Mouse (Mus musculus) heart, embryonic 16.5 days (tissue): ENCODE data around the gene Nfam1. TPM values are rescaled to one million over a fixed set of nuclear protein-coding genes. Genes with fewer than 3 reads are reported as not detected.

Experiments
- ATAC-seq: fragments of 200-750 bp; cut with Nextera tagmentation; replicated peaks from 2 replicates; pipeline ENCODE4 v1.8.0; 2017; ENCODE audit warnings: moderate number of reproducible peaks; ENCODE audit not compliant: insufficient read depth, low FRiP score; ENCODE audit errors: extremely low read depth
- H3K27ac ChIP-seq: fragments of 300-500 bp; sonication (generic); 2 replicates; pipeline ENCODE4 v1.5.1; 2014; ENCODE audit warnings: mild to moderate bottlenecking, low read length, control low read depth, moderate library complexity
- H3K27me3 ChIP-seq: fragments of 300-500 bp; sonication (generic); 2 replicates; pipeline ENCODE4 v1.6.1; 2014; ENCODE audit warnings: low read length, mixed read lengths; ENCODE audit not compliant: control insufficient read depth, insufficient read depth
- H3K36me3 ChIP-seq: fragments of 300-500 bp; sonication (generic); 2 replicates; pipeline ENCODE4 v1.6.1; 2014; ENCODE audit not compliant: control insufficient read depth, insufficient read depth
- H3K4me1 ChIP-seq: fragments of 300-500 bp; sonication (generic); 2 replicates; pipeline ENCODE4 v1.6.1; 2014; ENCODE audit warnings: low read length, mixed read lengths; ENCODE audit not compliant: control insufficient read depth, insufficient read depth
- H3K4me2 ChIP-seq: fragments of 300-500 bp; sonication (generic); 2 replicates; pipeline ENCODE4 v1.6.1; 2014; ENCODE audit warnings: low read depth, mild to moderate bottlenecking, control low read depth, low read length
- H3K4me3 ChIP-seq: fragments of 300-500 bp; sonication (generic); 2 replicates; pipeline ENCODE4 v1.5.1; 2014; ENCODE audit warnings: mild to moderate bottlenecking, control low read depth, low read length
- H3K9ac ChIP-seq: fragments of 300-500 bp; sonication (generic); 2 replicates; pipeline ENCODE4 v1.6.1; 2014; ENCODE audit warnings: low read length, control low read depth
- H3K9me3 ChIP-seq: fragments of 300-500 bp; sonication (generic); replicated peaks from 2 replicates; pipeline ENCODE4 v1.6.1; 2016; ENCODE audit warnings: low read length; ENCODE audit not compliant: control insufficient read depth
- WGBS: fragments of 180-500 bp; shearing (Covaris S2); extraction: QIAGEN DNeasy Blood & Tissue Kit; methylation state at CpG from one replicate; pipeline ENCODE4 v1.1.7; 2014; 5-methylcytosine and 5-hydroxymethylcytosine counted together
- polyA plus RNA-seq: library from polyadenylated mRNA; unstranded; fragments of >200 nt; fragmentation: Nextera tagmentation; extraction: Ambion mirVana; gene quantifications from 2 replicates; pipeline ENCODE4 v1.2.1, GENCODE M21; 2015

The Nfam1 gene
- polyA plus RNA-seq, 1 experiment from 2014 or later = 3.2 TPM

GRCm38 (mm10) chr15:83030884-83031283 is 2.2 kb downstream of the Nfam1 start:
- Histone ChIP-seq H3K27me3 (0 out of 2 replicates have a peak, but pooled peaks cover 2% of the 10 kb centered on the region), H3K9me3 (no peaks in the 10 kb centered on the region), H3K36me3 (no peaks in the 10 kb centered on the region), H3K4me1 (peaks cover 33% of the 10 kb centered on the region), H3K4me3 (no peak overlapping the region), H3K4me2 (no peak overlapping the region), H3K9ac (no peak overlapping the region), H3K27ac (no peak overlapping the region)
- 78% methylated on average over 4 of the region's 4 CpGs for WGBS
- no peak for ATAC-seq

GRCm38 (mm10) chr15:83029725-83030718 is 3.1 kb downstream of the Nfam1 start:
- Histone ChIP-seq H3K4me1 (peaks cover 41% of the 10 kb centered on the region), H3K9ac (no peak overlapping the region)
- ATAC-seq = no peak

GRCm38 (mm10) chr15:83026129-83026528 is 7.0 kb downstream of the Nfam1 start:
- Histone ChIP-seq H3K4me3 (no peak overlapping the region), H3K36me3 (no peaks in the 10 kb centered on the region), H3K27ac (no peak overlapping the region), H3K4me2 (no peak overlapping the region), H3K4me1 (peaks cover 24% of the 10 kb centered on the region), H3K9me3 (no peaks in the 10 kb centered on the region), H3K9ac (no peak overlapping the region), H3K27me3 (peaks cover 4% of the 10 kb centered on the region)
- no peak for ATAC-seq
- 68% methylated on average over 8 of the region's 8 CpGs for WGBS

More at GRCm38 (mm10) chr15:83029725-83030718, 3.1 kb downstream of the Nfam1 start:
- Histone ChIP-seq H3K27me3 (0 out of 2 replicates have a peak, but pooled peaks cover 2% of the 10 kb centered on the region), H3K36me3 (no peaks in the 10 kb centered on the region), H3K9me3 (no peaks in the 10 kb centered on the region), H3K4me3 (no peak overlapping the region), H3K27ac (no peak overlapping the region), H3K4me2 (no peak overlapping the region)
- 52% methylated on average over 11 of the region's 11 CpGs for WGBS

- ATAC-seq = peak; percentile 29; the same call in 1 of the 2 replicates
- Histone ChIP-seq H3K27me3 (peaks cover 4% of the 10 kb centered on the region), H3K4me2 (peak overlapping the region; percentile 38), H3K9ac (peak overlapping the region; percentile 46; the same call in 1 of the 2 replicates), H3K4me3 (no peak overlapping the region), H3K9me3 (no peaks in the 10 kb centered on the region), H3K36me3 (no peaks in the 10 kb centered on the region), H3K27ac (no peak overlapping the region), H3K4me1 (peaks cover 18% of the 10 kb centered on the region)
- WGBS = 28% methylated on average over 25 of the region's 25 CpGs
Observed at GRCm38 (mm10) chr15:83025041-83025760, 7.9 kb downstream of the Nfam1 start.

GRCm38 (mm10) chr15:83022947-83023346 is 10.2 kb downstream of the Nfam1 start:
- Histone ChIP-seq H3K27me3 (peaks cover 4% of the 10 kb centered on the region), H3K4me1 (peaks cover 18% of the 10 kb centered on the region), H3K4me2 (no peak overlapping the region), H3K4me3 (no peak overlapping the region), H3K9ac (no peak overlapping the region), H3K9me3 (0 out of 2 replicates have a peak, but pooled peaks cover 2% of the 10 kb centered on the region), H3K27ac (no peak overlapping the region), H3K36me3 (no peaks in the 10 kb centered on the region)
- ATAC-seq = no peak
- WGBS = 50% methylated on average over 8 of the region's 8 CpGs

- Histone ChIP-seq H3K9me3 (no peaks in the 10 kb centered on the region), H3K27me3 (no peaks in the 10 kb centered on the region), H3K27ac (peak overlapping the region; percentile 83), H3K36me3 (no peaks in the 10 kb centered on the region), H3K4me1 (peaks cover 25% of the 10 kb centered on the region), H3K4me3 (peak overlapping the region; percentile 16; the same call in 1 of the 2 replicates), H3K9ac (peak overlapping the region; percentile 51), H3K4me2 (peak overlapping the region; percentile 54)
- 24% methylated on average over 15 of the region's 15 CpGs for WGBS
- peak; percentile 88 for ATAC-seq
Observed at GRCm38 (mm10) chr15:83010990-83011664, 22.0 kb downstream of the Nfam1 start.

- Histone ChIP-seq H3K4me2 (peak overlapping the region; percentile 54; the same call in 1 of the 2 replicates), H3K27me3 (no peaks in the 10 kb centered on the region), H3K9me3 (no peaks in the 10 kb centered on the region), H3K27ac (peak overlapping the region; percentile 83), H3K36me3 (no peaks in the 10 kb centered on the region), H3K9ac (no peak overlapping the region), H3K4me1 (peaks cover 25% of the 10 kb centered on the region), H3K4me3 (no peak overlapping the region)
- 39% methylated on average over 8 of the region's 8 CpGs for WGBS
- no peak for ATAC-seq
Observed at GRCm38 (mm10) chr15:83010423-83010822, 22.7 kb downstream of the Nfam1 start.

- no peak overlapping the region for H3K27ac ChIP-seq
- no peaks in the 10 kb centered on the region for H3K36me3 ChIP-seq
- H3K4me2 ChIP-seq = no peak overlapping the region
- no peaks in the 10 kb centered on the region for H3K27me3 ChIP-seq
- peaks cover 25% of the 10 kb centered on the region for H3K4me1 ChIP-seq
- 88% methylated on average over 6 of the region's 6 CpGs for WGBS
- no peak overlapping the region for H3K4me3 ChIP-seq
- H3K9ac ChIP-seq = no peak overlapping the region
- H3K9me3 ChIP-seq = no peaks in the 10 kb centered on the region
- no peak for ATAC-seq
Observed at GRCm38 (mm10) chr15:83009532-83009931, 23.6 kb downstream of the Nfam1 start.
